In the genomic region with DNA sequence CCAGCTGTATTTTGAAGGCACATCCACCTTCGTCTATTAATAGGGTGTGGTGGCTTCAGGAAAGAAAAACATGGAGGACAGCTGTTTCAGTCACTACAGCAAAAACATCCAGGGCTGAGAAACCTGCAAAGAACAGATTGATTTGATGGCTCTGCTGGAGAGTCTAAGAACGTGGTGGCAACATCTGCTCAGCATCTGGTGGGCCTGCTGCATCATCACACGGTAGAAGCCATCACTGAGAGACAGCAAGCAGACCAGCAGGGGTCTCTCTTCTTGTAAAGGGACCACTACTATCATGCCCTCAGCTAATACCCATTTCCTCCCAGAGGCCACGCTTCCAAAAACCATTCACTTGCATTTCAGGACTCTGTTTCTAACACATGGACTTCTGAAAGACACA, we compare ENCODE assay signal across 15 mouse cellular contexts. TPM values are rescaled to one million over a fixed set of nuclear protein-coding genes. Genes with fewer than 3 reads are reported as not detected.
DNase-seq lines count a peak whose midpoint lies in the region; ATAC-seq and TF ChIP-seq lines count a peak whose summit lies in the region.
"Had no signal": no experiment of that assay in that cellular context is flagged by ENCODE, and none has a peak within 500 bp of the region (broad histone marks: within the 10 kb centered on the region; RNA-seq: fewer than 3 reads in every experiment).

No protein-coding gene starts in this region.

- no peak overlapping the region for H3K4me3 ChIP-seq in layer of hippocampus, adult 2 months
- H3K4me3 ChIP-seq in embryonic facial prominence, embryonic 14.5 days (ENCODE audit: low read depth, low read length) = no peak overlapping the region
- H3K4me3 ChIP-seq: embryonic facial prominence, embryonic 12.5 days; hindbrain, embryonic 12.5 days; myocyte had no signal

- peaks cover 10% of the 10 kb centered on the region for H3K4me1 ChIP-seq in embryonic facial prominence, embryonic 14.5 days (ENCODE audit: control insufficient read depth, insufficient read depth, low read length)

- no peaks in the 10 kb centered on the region for H3K27me3 ChIP-seq in embryonic facial prominence, embryonic 14.5 days (replicated peaks; ENCODE audit: control insufficient read depth, insufficient read depth, low read length)
- H3K27me3 ChIP-seq: hindbrain, embryonic 12.5 days had no signal

- intact Hi-C loops in left cerebral cortex, postnatal 36 days (cut with DNase I) = no loop called here

- no peak overlapping the region for H3K9ac ChIP-seq in embryonic facial prominence, embryonic 14.5 days (ENCODE audit: low read depth, low read length)
- H3K9ac ChIP-seq: embryonic facial prominence, embryonic 12.5 days; forebrain, postnatal 0 days; hindbrain, embryonic 12.5 days had no signal

- no peak for DNase-seq in layer of hippocampus, adult 2 months (ENCODE audit: low spot score in 2 of 2)
- no peak for DNase-seq in layer of hippocampus, postnatal 36 days
- peak; percentile 39 for DNase-seq in ZHBTc4 (ENCODE audit: low read depth, low spot score)
- peak; percentile 46 for DNase-seq in embryonic facial prominence, embryonic 14.5 days (ENCODE audit: low spot score)
- peak; percentile 33 for DNase-seq in retina, postnatal 1 day
- no peak for DNase-seq in urinary bladder, postnatal 25 days (ENCODE audit: low spot score)
- DNase-seq in left cerebral cortex, postnatal 36 days (ENCODE audit: low spot score in 2 of 2) = no peak
- no peak for DNase-seq in right cerebral cortex, postnatal 25 days
- DNase-seq: adrenal gland, adult 8-10 months; forebrain, postnatal 0 days had no signal

- no peaks in the 10 kb centered on the region for H3K9me3 ChIP-seq in embryonic facial prominence, embryonic 14.5 days (ENCODE audit: control insufficient read depth, low read length)
- H3K9me3 ChIP-seq: embryonic facial prominence, embryonic 12.5 days; hindbrain, embryonic 12.5 days had no signal

- H3K4me2 ChIP-seq in embryonic facial prominence, embryonic 14.5 days (ENCODE audit: low read depth, low read length) = no peak overlapping the region
- H3K4me2 ChIP-seq: embryonic facial prominence, embryonic 12.5 days; hindbrain, embryonic 12.5 days had no signal

- no peak overlapping the region for H3K27ac ChIP-seq in layer of hippocampus, adult 2 months
- no peak overlapping the region for H3K27ac ChIP-seq in embryonic facial prominence, embryonic 14.5 days (replicated peaks; ENCODE audit: low read depth, low read length)
- H3K27ac ChIP-seq: embryonic facial prominence, embryonic 12.5 days; hindbrain, embryonic 12.5 days had no signal

- TF ChIP-seq CTCF in layer of hippocampus, adult 2 months (conservative IDR thresholded peaks at IDR 0.05) = peak; percentile 45

- ATAC-seq in embryonic facial prominence, embryonic 14.5 days (ENCODE audit: low read depth) = peak; percentile 47; the same call in 1 of the 2 replicates
- ATAC-seq: forebrain, postnatal 0 days had no signal

- H3K36me3 ChIP-seq in embryonic facial prominence, embryonic 14.5 days (ENCODE audit: control insufficient read depth, insufficient read depth, low read length) = no peaks in the 10 kb centered on the region
- H3K36me3 ChIP-seq: embryonic facial prominence, embryonic 12.5 days; hindbrain, embryonic 12.5 days had no signal

- 42% methylated on average over 4 of the region's 4 CpGs for WGBS in embryonic facial prominence, embryonic 14.5 days

RNA-seq across cellular contexts. Expression of a gene that starts 4.1 kb away (rescaled TPM):
- total RNA-seq in layer of hippocampus, adult 2 months (2021) = not detected
- total RNA-seq in layer of hippocampus, postnatal 36 days (2021) = not detected
- polyA plus RNA-seq in embryonic facial prominence, embryonic 14.5 days (2014; fragmentation: Nextera tagmentation; extraction: Ambion mirVana) = not detected in 2 replicates
- not detected for total RNA-seq in left cerebral cortex, postnatal 36 days (2021)
- total RNA-seq: adrenal gland, adult 8-10 months; forebrain, postnatal 0 days; left cerebral cortex, postnatal 14 days; megakaryocyte progenitor cell, adult 5-6 weeks had no signal
- polyA plus RNA-seq: embryonic facial prominence, embryonic 12.5 days; hindbrain, embryonic 12.5 days; myocyte had no signal

RNA-seq across cellular contexts. Expression of a gene that starts 56.7 kb away (rescaled TPM):
- total RNA-seq in layer of hippocampus, adult 2 months (2021) = 10 to 100 TPM; 16.0 to 19.7 TPM
- 10 to 100 TPM; 20.1 to 23.1 TPM for total RNA-seq in layer of hippocampus, postnatal 36 days (2021)
- 15.3 and 19.0 TPM in 2 replicates for polyA plus RNA-seq in embryonic facial prominence, embryonic 14.5 days (2014; fragmentation: Nextera tagmentation; extraction: Ambion mirVana)
- 10 to 100 TPM; 42.5 to 44.8 TPM for total RNA-seq in left cerebral cortex, postnatal 36 days (2021)

Comparison
In these comparisons a context has a peak if more than half of its experiments do, and no peak if none do; other contexts are left out.
1. DNase-seq: peak in ZHBTc4 (single experiment), embryonic facial prominence, embryonic 14.5 days (single experiment) and retina, postnatal 1 day (single experiment); none in layer of hippocampus, adult 2 months (0 of 2), layer of hippocampus, postnatal 36 days (0 of 2), urinary bladder, postnatal 25 days (single experiment), left cerebral cortex, postnatal 36 days (0 of 2) and right cerebral cortex, postnatal 25 days (single experiment).